Mouse (Mus musculus) lung, adult 2 months (tissue): ENCODE data around the gene Fry.

ENCODE experiments used
- CTCF ChIP-seq: fragments of 200-500 bp; IDR thresholded peaks from 2 replicates; pipeline ENCODE4 v1.5.1; 2011; ENCODE audit warnings: mild to moderate bottlenecking, low read length, control low read depth; ENCODE audit not compliant: insufficient read depth
- POLR2A ChIP-seq: fragments of 200-500 bp; IDR thresholded peaks from 2 replicates; pipeline ENCODE4 v1.6.1; 2011; ENCODE audit warnings: low read depth, mild to moderate bottlenecking, control low read depth, low read length, borderline replicate concordance; ENCODE audit errors: extremely low read depth

- TF ChIP-seq CTCF, result no peak
- no peak for TF ChIP-seq POLR2A
These were observed 2.1 kb upstream of the Fry start for GRCm38 (mm10) chr5:150116216-150116905.
